Mouse (Mus musculus) frontal cortex, adult 2 months (tissue): ENCODE measurements around the gene Zxdb. TPM values are rescaled to one million over a fixed set of nuclear protein-coding genes. Genes with fewer than 3 reads are reported as not detected.
"Not testable (repeated sequence)": the region's sequence is repeated elsewhere in the genome, so short reads cannot be mapped to it uniquely, and the experiment has no call there.

Experiments
- DNase-seq, 2 experiments: peaks; one replicate each; pipeline ENCODE4 v3.0.0; 2022; ENCODE audit warnings: low spot score in 1 of 2; ENCODE audit errors: extremely low spot score in 1 of 2
- polyA plus RNA-seq: library from polyadenylated mRNA; depleted of rRNA; stranded (reverse); fragments of >200 nt; gene quantifications from 2 replicates; pipeline ENCODE4 v1.2.3, GENCODE M21; 2012; rRNA removed

The Zxdb gene
- polyA plus RNA-seq = 11.5 and 11.9 TPM in 2 replicates

GRCm38 (mm10) chrX:94724192-94724971 is at the start of gene Zxdb:
TSS of gene Zxdb (plus strand) at chrX:94724569.
- not testable (repeated sequence) for DNase-seq

GRCm38 (mm10) chrX:94674977-94675376 is 49.4 kb upstream of the Zxdb start:
- DNase-seq = peak; percentile 7 to 54

GRCm38 (mm10) chrX:94681581-94681980 is 42.8 kb upstream of the Zxdb start:
- not testable (repeated sequence) for DNase-seq

GRCm38 (mm10) chrX:94689593-94689992 is 34.8 kb upstream of the Zxdb start:
- peak in 1 of 2 experiments; percentile 7 for DNase-seq

GRCm38 (mm10) chrX:94706676-94707075 is 17.7 kb upstream of the Zxdb start:
- not testable (repeated sequence) for DNase-seq

- DNase-seq = not testable (repeated sequence)
These were observed 14.6 kb upstream of the Zxdb start for GRCm38 (mm10) chrX:94709752-94710151.

GRCm38 (mm10) chrX:94724972-94725569 is 702 bp downstream of the Zxdb start:
- not testable (repeated sequence) for DNase-seq

GRCm38 (mm10) chrX:94725627-94726083 is 1.3 kb downstream of the Zxdb start:
- not testable (repeated sequence) for DNase-seq

- DNase-seq = no peak
These were observed 7.2 kb downstream of the Zxdb start for GRCm38 (mm10) chrX:94731596-94731995.

GRCm38 (mm10) chrX:94753733-94754132 is 29.4 kb downstream of the Zxdb start:
- DNase-seq = no peak

GRCm38 (mm10) chrX:94759959-94760358 is 35.6 kb downstream of the Zxdb start:
- no peak for DNase-seq

GRCm38 (mm10) chrX:94773876-94774275 is 49.5 kb downstream of the Zxdb start:
- no peak for DNase-seq

Other genes with a start within 250 kb of the Zxdb start
- 458 and 507 TPM in 2 replicates for gene Maged1, start 182.4 kb upstream of the Zxdb start, polyA plus RNA-seq
- 34.5 and 38.3 TPM in 2 replicates for gene Gspt2, start 88.5 kb upstream of the Zxdb start, polyA plus RNA-seq